Mouse (Mus musculus): ENCODE data around the gene Tbc1d19. TPM values are rescaled to one million over a fixed set of nuclear protein-coding genes. Genes with fewer than 3 reads are reported as not detected.

The Tbc1d19 gene
- polyA plus RNA-seq, 2 experiments, result 36.1 to 49.0 TPM

- Histone ChIP-seq H3K9me3 (ENCODE audit: control insufficient read depth, low read length) (no peaks in the 10 kb centered on the region), H3K4me2 (replicated peaks; ENCODE audit: low read depth, low read length, severe bottlenecking) (no peak overlapping the region), H3K27me3 (ENCODE audit: control insufficient read depth, insufficient read depth, low read length) (no peaks in the 10 kb centered on the region), H3K9ac (ENCODE audit: low read depth, low read length, severe bottlenecking) (no peak overlapping the region), H3K27ac (replicated peaks; ENCODE audit: low read depth, low read length) (no peak overlapping the region), H3K36me3 (ENCODE audit: control insufficient read depth, insufficient read depth, low read length) (no peaks in the 10 kb centered on the region), H3K4me3 (replicated peaks; ENCODE audit: low read length) (no peak overlapping the region), H3K4me1 (ENCODE audit: control insufficient read depth, insufficient read depth, low read length) (peaks cover 11% of the 10 kb centered on the region; the same call in 1 of the 2 replicates)
- no peak for DNase-seq (ENCODE audit: low spot score)
- peak; percentile 50; the same call in 1 of the 2 replicates for ATAC-seq (ENCODE audit: low FRiP score, low read depth)
- 28% methylated on average over 9 of the region's 9 CpGs for WGBS
- TF ChIP-seq POLR2A (IDR thresholded peaks at IDR 0.05; ENCODE audit: borderline replicate concordance, extremely low read depth, insufficient read depth, insufficient read length), result no peak
These were observed 138.3 kb downstream of the Tbc1d19 start for GRCm38 (mm10) chr5:53947549-53948183.

- no peaks in the 10 kb centered on the region for H3K36me3 ChIP-seq (ENCODE audit: control insufficient read depth, insufficient read depth, low read length)
- H3K9me3 ChIP-seq (ENCODE audit: control insufficient read depth, low read length), result no peaks in the 10 kb centered on the region
- 86% methylated on average over 8 of the region's 8 CpGs for WGBS
- DNase-seq (ENCODE audit: low spot score), result no peak
- no peak overlapping the region for H3K27ac ChIP-seq (replicated peaks; ENCODE audit: low read depth, low read length)
- no peak overlapping the region for H3K4me2 ChIP-seq (replicated peaks; ENCODE audit: low read depth, low read length, severe bottlenecking)
- no peak overlapping the region for H3K4me3 ChIP-seq (replicated peaks; ENCODE audit: low read length)
- no peak for TF ChIP-seq POLR2A (IDR thresholded peaks at IDR 0.05; ENCODE audit: borderline replicate concordance, extremely low read depth, insufficient read depth, insufficient read length)
- peaks cover 11% of the 10 kb centered on the region; the same call in 1 of the 2 replicates for H3K4me1 ChIP-seq (ENCODE audit: control insufficient read depth, insufficient read depth, low read length)
- no peaks in the 10 kb centered on the region for H3K27me3 ChIP-seq (ENCODE audit: control insufficient read depth, insufficient read depth, low read length)
- no peak overlapping the region for H3K9ac ChIP-seq (ENCODE audit: low read depth, low read length, severe bottlenecking)
- ATAC-seq (ENCODE audit: low FRiP score, low read depth), result no peak
These were observed 139.3 kb downstream of the Tbc1d19 start for GRCm38 (mm10) chr5:53948606-53949266.

- Histone ChIP-seq H3K27ac (replicated peaks; ENCODE audit: low read depth, low read length) (no peak overlapping the region), H3K27me3 (ENCODE audit: control insufficient read depth, insufficient read depth, low read length) (no peaks in the 10 kb centered on the region), H3K9ac (ENCODE audit: low read depth, low read length, severe bottlenecking) (no peak overlapping the region), H3K36me3 (ENCODE audit: control insufficient read depth, insufficient read depth, low read length) (no peaks in the 10 kb centered on the region), H3K4me2 (replicated peaks; ENCODE audit: low read depth, low read length, severe bottlenecking) (no peak overlapping the region), H3K4me1 (ENCODE audit: control insufficient read depth, insufficient read depth, low read length) (peaks cover 11% of the 10 kb centered on the region; the same call in 1 of the 2 replicates), H3K9me3 (ENCODE audit: control insufficient read depth, low read length) (no peaks in the 10 kb centered on the region), H3K4me3 (replicated peaks; ENCODE audit: low read length) (no peak overlapping the region)
- WGBS, result 46% methylated on average over 7 of the region's 7 CpGs
- ATAC-seq (ENCODE audit: low FRiP score, low read depth), result no peak
- no peak for TF ChIP-seq POLR2A (IDR thresholded peaks at IDR 0.05; ENCODE audit: borderline replicate concordance, extremely low read depth, insufficient read depth, insufficient read length)
- DNase-seq (ENCODE audit: low spot score), result no peak
These were observed 140.8 kb downstream of the Tbc1d19 start for GRCm38 (mm10) chr5:53950189-53950588.

DNA sequence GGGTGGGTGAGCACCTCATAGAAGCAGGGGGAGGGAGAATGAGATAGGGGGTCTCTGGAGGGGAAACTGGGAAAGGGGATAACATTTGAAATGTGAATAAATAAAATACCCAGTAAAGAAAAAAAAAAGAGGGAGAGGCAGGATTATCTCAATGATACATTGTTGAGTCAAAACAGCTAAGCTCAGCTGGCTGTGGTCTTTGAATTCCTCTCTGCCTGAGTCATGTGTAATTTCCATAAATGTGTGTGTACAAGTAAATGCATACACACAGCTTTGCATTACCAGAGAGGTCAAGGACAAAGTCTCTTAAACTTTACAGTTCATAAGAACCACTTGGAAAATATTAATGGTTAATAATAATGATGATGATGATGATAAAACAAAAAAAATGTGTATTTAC lies 143.8 kb downstream of the Tbc1d19 start:
- no peak overlapping the region for H3K4me2 ChIP-seq (replicated peaks; ENCODE audit: low read depth, low read length, severe bottlenecking)
- H3K27me3 ChIP-seq (ENCODE audit: control insufficient read depth, insufficient read depth, low read length), result no peaks in the 10 kb centered on the region
- no peak overlapping the region for H3K9ac ChIP-seq (ENCODE audit: low read depth, low read length, severe bottlenecking)
- H3K9me3 ChIP-seq (ENCODE audit: control insufficient read depth, low read length), result no peaks in the 10 kb centered on the region
- DNase-seq (ENCODE audit: low spot score) (no peak), ATAC-seq (ENCODE audit: low FRiP score, low read depth) (no peak)
- H3K36me3 ChIP-seq (ENCODE audit: control insufficient read depth, insufficient read depth, low read length), result no peaks in the 10 kb centered on the region
- TF ChIP-seq POLR2A (IDR thresholded peaks at IDR 0.05; ENCODE audit: borderline replicate concordance, extremely low read depth, insufficient read depth, insufficient read length), result no peak
- no peak overlapping the region for H3K27ac ChIP-seq (replicated peaks; ENCODE audit: low read depth, low read length)
- H3K4me3 ChIP-seq (replicated peaks; ENCODE audit: low read length), result no peak overlapping the region
- H3K4me1 ChIP-seq (ENCODE audit: control insufficient read depth, insufficient read depth, low read length), result peaks cover 6% of the 10 kb centered on the region

Other genes starting within 250 kb of the Tbc1d19 start
- gene Cckar, start 101.9 kb upstream of the Tbc1d19 start, polyA plus RNA-seq (2012; rRNA removed), result 0.14 and 0.20 TPM in 2 replicates
- gene Cckar, start 101.9 kb upstream of the Tbc1d19 start, polyA plus RNA-seq (2014; fragmentation: Nextera tagmentation; extraction: Ambion mirVana), result 0.18 TPM in 2 replicates
- gene Stim2, start 188.9 kb downstream of the Tbc1d19 start, polyA plus RNA-seq (2012; rRNA removed), result 13.6 and 17.5 TPM in 2 replicates
- 21.1 and 27.4 TPM in 2 replicates for gene Stim2, start 188.9 kb downstream of the Tbc1d19 start, polyA plus RNA-seq (2014; fragmentation: Nextera tagmentation; extraction: Ambion mirVana)